Mouse (Mus musculus) naive thymus-derived CD4-positive, alpha-beta T cell, adult 2 months (primary cell): ENCODE measurements around the gene Ext2.

Experiments used
- DNase-seq: peaks from one replicate; pipeline ENCODE4 v3.0.0-alpha.2; 2011; ENCODE audit warnings: low read depth

Ext2 gene

GRCm38 (mm10) chr2:93619208-93619849 lies 203.0 kb downstream of the Ext2 start:
- no peak for DNase-seq

- DNase-seq, result no peak
These were observed 203.7 kb downstream of the Ext2 start for GRCm38 (mm10) chr2:93618447-93619199.

DNA sequence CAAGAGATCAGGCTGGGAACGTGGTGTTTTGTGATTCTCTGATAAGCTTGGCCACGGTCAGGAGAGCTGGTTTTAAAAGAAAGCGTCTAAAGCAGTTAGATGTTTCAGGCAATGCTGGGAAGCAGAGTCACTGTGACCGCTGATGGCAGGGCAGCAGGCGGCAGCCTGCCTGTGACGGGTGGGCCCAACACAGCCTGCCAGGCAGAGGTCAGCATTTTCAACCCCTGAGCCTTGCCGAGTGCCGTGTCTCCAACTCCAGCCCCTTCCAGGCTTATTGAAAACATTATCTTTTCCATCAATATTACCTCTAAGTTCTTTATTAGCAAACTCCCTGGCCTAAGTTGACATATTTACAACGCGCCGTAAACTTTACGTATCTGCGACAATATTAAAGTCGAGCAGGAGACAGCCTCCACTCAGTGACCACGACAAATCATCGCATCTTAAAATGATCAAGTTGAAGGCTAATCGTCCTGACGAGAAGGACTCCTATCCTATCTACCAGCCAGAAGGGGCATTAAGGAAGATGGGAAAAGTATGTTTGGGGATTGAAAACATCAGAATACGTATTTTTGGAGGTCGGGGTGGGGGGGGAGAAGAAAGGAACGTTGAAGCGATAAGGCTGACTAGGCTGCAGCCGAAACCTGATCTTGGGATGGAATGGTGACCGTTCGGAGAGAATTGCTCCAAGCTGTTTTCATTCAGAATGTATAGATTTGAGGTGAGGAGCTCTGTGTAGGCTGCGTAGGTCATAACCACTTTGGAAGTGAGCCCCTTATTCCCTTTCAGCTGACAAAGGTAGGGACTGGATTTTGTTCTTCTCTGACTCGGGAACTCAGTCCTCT lies 206.3 kb downstream of the Ext2 start:
- no peak for DNase-seq

DNA sequence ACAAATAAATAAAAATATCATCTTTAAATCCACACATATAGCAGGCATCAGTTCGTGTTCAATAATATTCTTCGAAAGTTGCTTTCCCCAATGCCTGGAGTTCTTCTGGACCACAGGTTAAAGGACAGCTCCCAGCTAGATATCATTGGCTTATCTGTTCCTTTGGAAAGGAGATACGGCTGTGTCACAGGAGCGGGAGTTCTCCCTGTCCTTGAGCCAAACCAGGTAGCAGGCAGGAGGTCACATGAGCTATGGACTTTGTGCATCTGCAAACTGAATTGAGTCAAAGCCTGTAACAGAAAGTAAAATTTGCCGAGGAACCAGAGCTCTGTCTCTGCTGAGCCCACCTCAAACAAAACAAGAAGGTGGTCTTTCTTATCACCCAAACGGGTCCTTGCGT lies 209.3 kb downstream of the Ext2 start:
- DNase-seq, result no peak
